Mouse (Mus musculus): ENCODE results near the gene She. TPM values are rescaled to one million over a fixed set of nuclear protein-coding genes. Genes with fewer than 3 reads are reported as not detected.

Gene She
- polyA plus RNA-seq (2021; fragmentation: Nextera tagmentation), result 0.27 and 0.67 TPM in 2 replicates
- long read RNA-seq, experiment 1, full-length matches to known transcripts, result 1 of 1 reads
- long read RNA-seq, experiment 1, partial matches to known transcripts, result 0 of 1 reads
- long read RNA-seq, experiment 1, other reads (novel, unspliced or antisense), result 0 of 1 reads
- long read RNA-seq, experiment 2, partial matches to known transcripts, result 0 of 1 reads
- long read RNA-seq, experiment 2, other reads (novel, unspliced or antisense), result 1 of 1 reads

DNA sequence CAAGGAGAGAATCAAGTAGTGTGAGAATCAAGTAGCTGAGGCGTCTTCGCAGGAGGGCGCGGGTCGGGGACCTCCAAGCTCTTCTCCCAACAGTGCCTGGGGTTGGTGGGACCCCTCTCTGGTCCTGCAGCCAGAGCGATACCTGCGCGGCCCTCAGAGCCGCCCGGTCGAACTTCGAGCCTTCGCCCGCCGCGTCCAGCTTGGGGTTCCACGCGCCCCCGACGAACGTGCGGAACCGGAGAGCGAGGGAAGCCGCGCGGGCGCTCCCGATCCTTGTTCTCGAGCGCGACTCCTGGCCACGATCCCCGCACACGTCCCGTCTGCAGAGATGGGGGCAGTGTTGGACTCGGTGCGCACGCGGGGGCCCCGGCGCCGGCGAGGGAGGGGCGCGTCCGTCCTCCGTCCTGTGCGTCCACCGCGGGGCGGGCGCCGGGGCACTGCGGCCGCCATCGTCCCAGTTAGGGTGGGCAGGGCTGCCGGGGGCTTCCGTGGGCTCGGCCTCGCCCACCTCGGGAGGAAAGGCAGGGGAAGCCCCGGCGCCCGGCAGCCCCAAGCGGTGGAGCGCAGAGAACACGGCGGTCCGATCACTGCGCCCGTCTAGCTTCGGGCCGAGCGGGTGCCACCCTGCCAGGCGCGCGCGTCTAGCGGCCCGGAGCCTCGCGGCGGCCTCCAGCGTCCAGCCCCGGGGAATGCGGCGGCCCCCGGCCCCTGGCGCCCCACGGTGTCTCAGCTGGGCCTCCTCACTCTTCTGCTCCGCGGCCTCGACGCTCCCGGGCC, at the start of gene She:
TSS of gene She (plus strand) at position 556 of the 777 bp plus-strand sequence.

Other genes with a start within 250 kb of the She start
- gene Adar, start 116.3 kb upstream of the She start, polyA plus RNA-seq (2021; fragmentation: Nextera tagmentation), result 22.8 and 57.0 TPM in 2 replicates
- gene Chrnb2, start 66.7 kb upstream of the She start, polyA plus RNA-seq (2021; fragmentation: Nextera tagmentation), result 11.2 and 13.0 TPM in 2 replicates
- gene Ube2q1, start 57.8 kb upstream of the She start, polyA plus RNA-seq (2021; fragmentation: Nextera tagmentation), result 8.3 and 11.3 TPM in 2 replicates
- 1.7 and 2.9 TPM in 2 replicates for gene Il6ra, start 81.8 kb downstream of the She start, polyA plus RNA-seq (2021; fragmentation: Nextera tagmentation)
- gene Atp8b2, start 132.1 kb downstream of the She start, polyA plus RNA-seq (2021; fragmentation: Nextera tagmentation), result 5.0 and 7.0 TPM in 2 replicates
- gene Hax1, start 167.4 kb downstream of the She start, polyA plus RNA-seq (2021; fragmentation: Nextera tagmentation), result 105 and 114 TPM in 2 replicates
- gene 4933434E20Rik, start 220.3 kb downstream of the She start, polyA plus RNA-seq (2021; fragmentation: Nextera tagmentation), result 379 and 544 TPM in 2 replicates
- 76.5 and 86.2 TPM in 2 replicates for gene Ubap2l, start 221.3 kb downstream of the She start, polyA plus RNA-seq (2021; fragmentation: Nextera tagmentation)
- 166 and 186 TPM in 2 replicates for gene Tpm3, start 241.3 kb downstream of the She start, polyA plus RNA-seq (2021; fragmentation: Nextera tagmentation)